Mouse (Mus musculus) embryo, embryonic 10 days (tissue): ENCODE measurements at regions not wholly inside any gene's neighbourhood (a gene's known extent, or its start where the extent isn't known, plus 50 kb on each side); places are given as distances from the start of the nearest gene placed in this dataset.
"Not testable (repeated sequence)": the region's sequence is repeated elsewhere in the genome, so short reads cannot be mapped to it uniquely, and the experiment has no call there.

Experiments used
- DNase-seq: peaks from one replicate; pipeline ENCODE4 v3.0.0-alpha.2; 2015; ENCODE audit warnings: low spot score

GRCm38 (mm10) chr3:112384641-112385040, 874.0 kb downstream of the Amy2a5 start:
- no peak for DNase-seq

GRCm38 (mm10) chr3:112345866-112346265, 912.8 kb downstream of the Amy2a5 start:
- DNase-seq = no peak

GRCm38 (mm10) chr3:112331171-112331570, 927.5 kb downstream of the Amy2a5 start:
- no peak for DNase-seq

- peak; percentile 13 for DNase-seq
Observed at GRCm38 (mm10) chr3:112325348-112325747, 933.3 kb downstream of the Amy2a5 start.

GRCm38 (mm10) chr3:112321196-112321595, 937.4 kb downstream of the Amy2a5 start:
- not testable (repeated sequence) for DNase-seq

GRCm38 (mm10) chr3:112278785-112279430, 979.7 kb downstream of the Amy2a5 start:
- DNase-seq = no peak

GRCm38 (mm10) chr3:112261334-112262101, 997.1 kb downstream of the Amy2a5 start:
- peak; percentile 29 for DNase-seq

- not testable (repeated sequence) for DNase-seq
Observed at GRCm38 (mm10) chr3:112242986-112243385, 1015.7 kb downstream of the Amy2a5 start.

GRCm38 (mm10) chr3:112239626-112240120, 1019.0 kb downstream of the Amy2a5 start:
- DNase-seq = no peak
